Mouse (Mus musculus) spleen, adult 2 months (tissue): ENCODE measurements around the gene Slc6a9. TPM values are rescaled to one million over a fixed set of nuclear protein-coding genes. Genes with fewer than 3 reads are reported as not detected.

Source experiments
- DNase-seq, 2 experiments: peaks; one replicate each; pipeline versions ENCODE4 v3.0.0 to v3.0.0-alpha.2; 2012 to 2021; ENCODE audit warnings: low spot score in 2 of 2, low read depth in 1 of 2
- H3K27ac ChIP-seq: fragments of 200-500 bp; 2 replicates; pipeline ENCODE4 v1.5.1; 2012; ENCODE audit warnings: low read length, inconsistent platforms; ENCODE audit not compliant: insufficient read depth
- H3K27me3 ChIP-seq: fragments of 200-500 bp; 2 replicates; pipeline ENCODE4 v1.6.1; 2012; ENCODE audit warnings: mild to moderate bottlenecking, moderate library complexity, low read length, inconsistent platforms; ENCODE audit not compliant: control insufficient read depth, insufficient read depth
- H3K36me3 ChIP-seq: fragments of 200-500 bp; 2 replicates; pipeline ENCODE4 v1.6.1; 2012; ENCODE audit warnings: mild to moderate bottlenecking, low read length, inconsistent platforms; ENCODE audit not compliant: control insufficient read depth, insufficient read depth
- H3K4me1 ChIP-seq: fragments of 200-500 bp; 2 replicates; pipeline ENCODE4 v1.6.1; 2011; ENCODE audit warnings: inconsistent platforms; ENCODE audit not compliant: control insufficient read depth, insufficient read depth, insufficient read length
- H3K4me3 ChIP-seq: fragments of 200-500 bp; 2 replicates; pipeline ENCODE4 v1.5.1; 2011; ENCODE audit warnings: mild to moderate bottlenecking, inconsistent platforms; ENCODE audit not compliant: insufficient read depth, insufficient read length; ENCODE audit errors: extremely low read depth
- CTCF ChIP-seq: fragments of 200-500 bp; IDR thresholded peaks from 2 replicates; pipeline ENCODE4 v1.5.1; 2011; ENCODE audit warnings: mild to moderate bottlenecking, inconsistent platforms; ENCODE audit not compliant: insufficient read depth, insufficient read length, insufficient replicate concordance; ENCODE audit errors: extremely low read depth
- POLR2A ChIP-seq: fragments of 200-500 bp; IDR thresholded peaks from 2 replicates; pipeline ENCODE4 v1.6.1; 2011; ENCODE audit warnings: low read depth, low read length, inconsistent platforms
- WGBS: fragments of 180-500 bp; shearing (Covaris S2); methylation state at CpG from one replicate; pipeline ENCODE4 v1.1.7; 2018; 5-methylcytosine and 5-hydroxymethylcytosine counted together
- polyA plus RNA-seq: library from polyadenylated mRNA; depleted of rRNA; stranded (reverse); fragments of >200 nt; gene quantifications from 2 replicates; pipeline ENCODE4 v1.2.3, GENCODE M21; 2012

Slc6a9 gene
- polyA plus RNA-seq, 1 experiment = 68.5 TPM

DNA sequence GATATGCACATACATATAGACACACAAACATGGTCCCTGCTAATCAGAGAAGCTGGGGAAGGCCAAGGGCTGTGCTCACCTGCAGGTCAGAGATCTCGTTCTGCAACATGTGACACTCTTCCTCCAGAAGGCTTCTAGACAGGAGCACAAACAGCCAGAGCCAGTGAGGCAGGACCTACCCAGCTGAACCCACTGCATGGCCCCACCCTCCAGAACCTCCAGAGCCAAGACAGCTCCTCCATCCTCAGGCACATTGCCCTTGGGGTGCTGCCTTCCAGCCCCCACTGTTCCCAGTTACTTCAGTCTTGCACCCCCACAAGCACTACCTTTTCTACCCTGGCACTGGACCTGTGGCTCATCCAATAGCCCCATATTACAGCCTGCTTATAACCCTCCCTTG, 36.1 kb downstream of the Slc6a9 start:
- no peak overlapping the region for H3K4me3 ChIP-seq
- WGBS = 48% methylated on average over 1 of the region's 1 CpGs
- H3K27me3 ChIP-seq = no peaks in the 10 kb centered on the region
- H3K27ac ChIP-seq = no peak overlapping the region
- H3K36me3 ChIP-seq = no peaks in the 10 kb centered on the region
- DNase-seq = no peak
- TF ChIP-seq POLR2A (no peak), CTCF (no peak)
- no peaks in the 10 kb centered on the region for H3K4me1 ChIP-seq

GRCm38 (mm10) chr4:117871787-117872186, 37.5 kb downstream of the Slc6a9 start:
- Histone ChIP-seq H3K27me3 (no peaks in the 10 kb centered on the region), H3K36me3 (no peaks in the 10 kb centered on the region), H3K4me1 (no peaks in the 10 kb centered on the region), H3K4me3 (no peak overlapping the region), H3K27ac (no peak overlapping the region)
- WGBS = 86% methylated on average over 7 of the region's 7 CpGs
- DNase-seq = no peak
- no peak for TF ChIP-seq POLR2A
- TF ChIP-seq CTCF = no peak

- no peaks in the 10 kb centered on the region for H3K36me3 ChIP-seq
- H3K27ac ChIP-seq = no peak within 1 kb of the TSS
- DNase-seq = no peak
- H3K27me3 ChIP-seq = no peaks in the 10 kb centered on the region
- WGBS = 32% methylated on average over 14 of the region's 14 CpGs
- no peaks in the 10 kb centered on the region for H3K4me1 ChIP-seq
- no peak within 1 kb of the TSS for H3K4me3 ChIP-seq
- no peak for TF ChIP-seq CTCF
- TF ChIP-seq POLR2A = no peak
Observed at GRCm38 (mm10) chr4:117872471-117872886, 38.2 kb downstream of the Slc6a9 start, which contains the start of gene Ccdc24. TSS of gene Ccdc24 (minus strand) at chr4:117872557.

DNA sequence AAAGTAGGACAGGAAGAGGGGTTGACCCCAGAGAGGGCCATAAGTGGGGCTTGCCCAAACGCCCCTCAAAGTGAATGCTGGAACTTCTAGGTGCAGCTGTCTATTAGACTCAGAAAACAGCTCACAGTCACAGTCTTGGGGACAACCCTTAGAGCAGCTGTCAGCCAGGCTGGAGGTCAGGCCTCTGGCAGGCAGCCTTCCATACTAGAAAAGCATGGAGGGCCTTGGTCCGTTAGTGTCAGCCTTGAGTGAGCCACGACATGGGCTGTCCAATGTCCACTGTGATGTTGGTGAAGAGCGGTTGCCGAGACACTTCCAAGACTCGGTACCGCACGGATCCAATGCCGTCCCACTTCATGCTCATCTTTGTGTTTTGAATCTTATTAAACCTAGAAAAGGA, 39.3 kb downstream of the Slc6a9 start:
- Histone ChIP-seq H3K27ac (no peak overlapping the region), H3K27me3 (no peaks in the 10 kb centered on the region), H3K4me1 (no peaks in the 10 kb centered on the region), H3K36me3 (no peaks in the 10 kb centered on the region), H3K4me3 (no peak overlapping the region)
- WGBS = 93% methylated on average over 9 of the region's 9 CpGs
- DNase-seq = no peak
- no peak for TF ChIP-seq POLR2A
- TF ChIP-seq CTCF = no peak

DNA sequence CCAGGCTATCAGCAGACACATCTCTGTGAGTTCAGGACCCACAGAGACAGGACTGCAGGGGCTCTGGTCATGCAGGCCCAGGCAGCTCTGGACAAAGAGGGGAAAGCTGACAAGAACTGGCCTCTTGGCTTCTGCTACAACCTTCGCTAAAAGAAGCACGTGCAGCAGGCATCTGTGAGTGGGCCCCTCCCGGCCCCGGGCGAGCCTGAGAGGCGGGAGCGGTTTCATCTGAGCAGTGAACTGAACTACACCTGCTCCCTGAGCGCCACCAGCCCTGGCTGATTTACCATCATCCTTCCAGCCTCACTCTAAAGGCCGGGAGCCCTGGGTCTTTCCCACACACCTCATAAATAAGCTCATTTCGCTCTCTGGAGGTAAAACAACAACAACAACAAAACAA, 44.0 kb downstream of the Slc6a9 start:
- no peak overlapping the region for H3K4me3 ChIP-seq
- peaks cover 4% of the 10 kb centered on the region; the same call in 1 of the 2 replicates for H3K27me3 ChIP-seq
- no peaks in the 10 kb centered on the region for H3K4me1 ChIP-seq
- no peaks in the 10 kb centered on the region for H3K36me3 ChIP-seq
- peak in 1 of 2 experiments; percentile 31 for DNase-seq
- H3K27ac ChIP-seq = no peak overlapping the region
- TF ChIP-seq CTCF (no peak), POLR2A (no peak)
- 88% methylated on average over 10 of the region's 10 CpGs for WGBS

DNA sequence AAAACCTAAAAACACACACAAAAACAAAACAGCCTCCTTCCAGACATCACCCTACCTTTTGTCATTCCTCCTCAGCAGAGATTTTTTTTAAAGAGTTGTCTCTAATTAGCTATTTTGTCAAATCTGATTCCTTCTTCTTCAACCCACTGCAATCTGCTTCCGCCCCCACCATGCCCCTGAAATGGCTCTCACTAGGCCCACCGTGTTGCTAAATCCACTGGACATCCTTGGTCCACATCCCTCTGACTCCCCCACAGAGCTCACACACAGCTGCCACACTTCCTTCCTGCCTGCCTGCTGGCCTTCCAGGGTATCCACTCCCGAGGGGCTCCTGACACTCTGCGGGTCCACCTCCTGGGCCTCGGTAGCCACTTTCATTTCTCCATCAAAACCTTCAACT, 44.4 kb downstream of the Slc6a9 start:
- Histone ChIP-seq H3K36me3 (no peaks in the 10 kb centered on the region), H3K27me3 (peaks cover 4% of the 10 kb centered on the region; the same call in 1 of the 2 replicates), H3K4me1 (peaks cover 3% of the 10 kb centered on the region; the same call in 1 of the 2 replicates), H3K4me3 (no peak overlapping the region), H3K27ac (no peak overlapping the region)
- no peak for TF ChIP-seq POLR2A
- no peak for TF ChIP-seq CTCF
- no peak for DNase-seq
- 57% methylated on average over 5 of the region's 5 CpGs for WGBS
